Mouse (Mus musculus) myocyte (in vitro differentiated cells): ENCODE results near the gene Pbxip1. TPM values are rescaled to one million over a fixed set of nuclear protein-coding genes. Genes with fewer than 3 reads are reported as not detected.

Experiments used
- H3K27me3 ChIP-seq: one replicate; pipeline ENCODE4 v1.6.1; 2011; ENCODE audit not compliant: control insufficient read depth, insufficient read depth, insufficient read length
- H3K36me3 ChIP-seq: one replicate; pipeline ENCODE4 v1.6.1; 2011; ENCODE audit not compliant: control insufficient read depth, insufficient read depth
- H3K4me2 ChIP-seq: one replicate; pipeline ENCODE4 v1.6.1; 2011; ENCODE audit warnings: low read depth, control low read depth
- H3K4me3 ChIP-seq: one replicate; pipeline ENCODE4 v1.5.1; 2011; ENCODE audit warnings: mild to moderate bottlenecking, control low read depth, moderate library complexity
- H3K79me2 ChIP-seq: one replicate; pipeline ENCODE4 v1.6.1; 2011; ENCODE audit not compliant: control insufficient read depth, insufficient read depth
- H3ac ChIP-seq: one replicate; pipeline ENCODE4 v1.6.1; 2011; ENCODE audit not compliant: control insufficient read depth, insufficient read length
- CEBPB ChIP-seq: IDR thresholded peaks from 2 replicates; pipeline ENCODE4 v1.6.1; 2011; ENCODE audit warnings: mild to moderate bottlenecking, moderate library complexity; ENCODE audit not compliant: poor library complexity, insufficient read depth, severe bottlenecking
- E2F4 ChIP-seq: IDR thresholded peaks from one replicate; pipeline ENCODE4 v1.6.1; 2011; ENCODE audit warnings: mild to moderate bottlenecking, control low read depth, moderate library complexity; ENCODE audit not compliant: insufficient read depth
- MAX ChIP-seq: IDR thresholded peaks from one replicate; pipeline ENCODE4 v1.6.1; 2011; ENCODE audit warnings: low read depth, mild to moderate bottlenecking, control low read depth
- MYOD1 ChIP-seq, 3 experiments: IDR thresholded peaks; one replicate each; pipeline ENCODE4 v1.6.1; 2011; ENCODE audit warnings: control low read depth in 2 of 3, low read depth in 2 of 3, mild to moderate bottlenecking in 2 of 3, moderate library complexity in 1 of 3; ENCODE audit not compliant: insufficient read length in 2 of 3, control insufficient read depth in 1 of 3
- MYOG ChIP-seq, 3 experiments: IDR thresholded peaks; one replicate each; pipeline ENCODE4 v1.6.1; 2011; ENCODE audit warnings: control low read depth in 2 of 3, low read depth in 2 of 3, mild to moderate bottlenecking in 2 of 3; ENCODE audit not compliant: insufficient read length in 2 of 3, control insufficient read depth in 1 of 3, insufficient read depth in 1 of 3
- POLR2A ChIP-seq: IDR thresholded peaks from one replicate; pipeline ENCODE4 v1.6.1; 2011; ENCODE audit warnings: low read depth, mild to moderate bottlenecking, control low read depth, moderate library complexity; ENCODE audit not compliant: insufficient read length
- POLR2AphosphoS2 ChIP-seq: IDR thresholded peaks from one replicate; pipeline ENCODE4 v1.6.1; 2011; ENCODE audit warnings: low read depth, control low read depth; ENCODE audit not compliant: insufficient read length
- REST ChIP-seq: IDR thresholded peaks from one replicate; pipeline ENCODE4 v1.6.1; 2011; ENCODE audit warnings: mild to moderate bottlenecking, control low read depth, moderate library complexity; ENCODE audit not compliant: insufficient read depth, insufficient read length
- SRF ChIP-seq: IDR thresholded peaks from one replicate; pipeline ENCODE4 v1.6.1; 2011; ENCODE audit warnings: low read depth; ENCODE audit not compliant: control insufficient read depth, insufficient read length
- TCF12 ChIP-seq: IDR thresholded peaks from one replicate; pipeline ENCODE4 v1.6.1; 2011; ENCODE audit warnings: mild to moderate bottlenecking, control low read depth; ENCODE audit not compliant: poor library complexity, insufficient read depth, severe bottlenecking
- TCF3 ChIP-seq: IDR thresholded peaks from one replicate; pipeline ENCODE4 v1.6.1; 2011; ENCODE audit warnings: low read depth, control low read depth; ENCODE audit not compliant: insufficient read length
- USF1 ChIP-seq: IDR thresholded peaks from one replicate; pipeline ENCODE4 v1.6.1; 2011; ENCODE audit warnings: low read depth, mild to moderate bottlenecking, control low read depth, moderate library complexity
- polyA plus RNA-seq: library from polyadenylated mRNA; unstranded; fragments of >200 nt; fragmentation: generic; extraction: Trizol; gene quantifications from one replicate; pipeline ENCODE4 v1.2.1, GENCODE M21; 2012; ENCODE audit warnings: missing spikeins

The Pbxip1 gene
- polyA plus RNA-seq, 1 experiment: 159 TPM

DNA sequence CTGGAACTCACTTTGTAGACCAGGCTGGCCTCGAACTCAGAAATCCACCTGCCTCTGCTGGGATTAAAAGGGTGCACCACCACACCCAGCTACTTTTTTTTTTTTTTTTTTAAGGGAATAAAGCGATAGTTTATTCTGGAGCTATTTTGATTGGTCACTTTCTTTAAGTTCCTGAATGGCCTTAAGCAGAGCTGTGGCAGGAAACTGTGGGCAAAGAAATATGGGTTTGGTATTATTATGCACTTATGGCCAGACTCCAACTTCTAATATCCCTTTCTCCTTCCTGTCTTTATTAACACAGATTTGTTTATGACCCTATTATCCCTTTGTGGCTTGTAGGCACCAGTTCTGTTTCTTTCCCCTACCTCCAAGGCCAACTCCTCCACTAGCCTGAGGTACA is 16.1 kb upstream of the Pbxip1 start:
- peaks cover 14% of the 10 kb centered on the region for H3K36me3 ChIP-seq
- TF ChIP-seq SRF (no peak), REST (no peak), TCF12 (no peak), TCF3 (no peak), POLR2AphosphoS2 (no peak), MYOG (IDR thresholded peaks at IDR 0.05; ENCODE audit: control insufficient read depth in 1 of 3, insufficient read depth in 1 of 3, insufficient read length in 2 of 3, low read depth in 2 of 3) (no peak), MYOD1 (IDR thresholded peaks at IDR 0.05; ENCODE audit: control insufficient read depth in 1 of 3, insufficient read length in 2 of 3, low read depth in 2 of 3) (no peak), CEBPB (no peak), MAX (no peak), POLR2A (no peak), USF1 (no peak), E2F4 (no peak)
- peak overlapping the region; percentile 63 for H3K4me3 ChIP-seq
- peak overlapping the region; percentile 94 for H3K4me2 ChIP-seq
- peaks cover 59% of the 10 kb centered on the region for H3K79me2 ChIP-seq
- no peak overlapping the region for H3ac ChIP-seq
- no peaks in the 10 kb centered on the region for H3K27me3 ChIP-seq

DNA sequence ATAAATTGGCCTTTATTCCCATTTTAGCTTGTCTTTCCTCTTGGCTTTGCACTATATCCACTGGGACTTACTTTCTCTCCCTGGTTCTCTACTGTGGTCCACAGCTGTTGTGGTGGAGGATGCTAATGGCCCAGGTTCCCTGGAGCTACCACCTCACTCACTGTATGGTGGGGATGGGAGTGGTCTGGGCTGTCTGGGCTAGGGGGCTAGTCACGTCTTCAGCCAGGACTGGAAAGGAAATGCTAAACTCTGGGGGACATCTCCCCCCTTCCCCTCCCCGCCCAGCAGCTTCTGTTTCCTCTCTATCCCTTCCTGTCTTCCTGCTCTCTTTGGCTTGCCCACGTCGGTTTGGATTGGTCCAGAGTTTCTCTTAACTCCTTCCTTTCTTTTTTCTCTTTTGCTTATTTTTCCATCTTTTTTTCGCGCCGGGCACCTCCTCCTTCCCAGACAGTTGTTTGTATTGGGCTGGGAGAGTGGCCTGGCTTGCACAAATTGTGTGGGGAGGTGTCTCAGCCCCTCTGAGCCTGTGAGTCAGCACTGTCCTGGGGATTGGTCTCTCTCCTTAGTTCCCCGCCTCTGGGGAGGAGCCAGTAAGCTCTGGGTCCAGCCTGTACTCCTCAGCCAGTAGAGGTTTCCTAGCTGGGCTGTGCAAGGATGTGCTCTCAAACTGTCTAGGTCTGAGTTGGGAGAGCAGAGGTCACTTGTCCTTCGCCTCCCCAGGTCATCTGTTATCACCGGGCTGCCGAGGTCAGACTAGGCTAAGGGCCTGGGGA is 15.3 kb upstream of the Pbxip1 start:
- H3K36me3 ChIP-seq: peaks cover 17% of the 10 kb centered on the region
- H3ac ChIP-seq: no peak overlapping the region
- TF ChIP-seq CEBPB (no peak), POLR2AphosphoS2 (peak; percentile 88), MYOG (IDR thresholded peaks at IDR 0.05; ENCODE audit: control insufficient read depth in 1 of 3, insufficient read depth in 1 of 3, insufficient read length in 2 of 3, low read depth in 2 of 3) (no peak), POLR2A (peak; percentile 92), TCF12 (no peak), MYOD1 (IDR thresholded peaks at IDR 0.05; ENCODE audit: control insufficient read depth in 1 of 3, insufficient read length in 2 of 3, low read depth in 2 of 3) (peak in 1 of 3 experiments; percentile 18), MAX (no peak), USF1 (no peak), SRF (no peak), TCF3 (no peak), E2F4 (no peak), REST (no peak)
- peaks cover 52% of the 10 kb centered on the region for H3K79me2 ChIP-seq
- peak overlapping the region; percentile 63 for H3K4me3 ChIP-seq
- H3K27me3 ChIP-seq: no peaks in the 10 kb centered on the region
- H3K4me2 ChIP-seq: peak overlapping the region; percentile 94

DNA sequence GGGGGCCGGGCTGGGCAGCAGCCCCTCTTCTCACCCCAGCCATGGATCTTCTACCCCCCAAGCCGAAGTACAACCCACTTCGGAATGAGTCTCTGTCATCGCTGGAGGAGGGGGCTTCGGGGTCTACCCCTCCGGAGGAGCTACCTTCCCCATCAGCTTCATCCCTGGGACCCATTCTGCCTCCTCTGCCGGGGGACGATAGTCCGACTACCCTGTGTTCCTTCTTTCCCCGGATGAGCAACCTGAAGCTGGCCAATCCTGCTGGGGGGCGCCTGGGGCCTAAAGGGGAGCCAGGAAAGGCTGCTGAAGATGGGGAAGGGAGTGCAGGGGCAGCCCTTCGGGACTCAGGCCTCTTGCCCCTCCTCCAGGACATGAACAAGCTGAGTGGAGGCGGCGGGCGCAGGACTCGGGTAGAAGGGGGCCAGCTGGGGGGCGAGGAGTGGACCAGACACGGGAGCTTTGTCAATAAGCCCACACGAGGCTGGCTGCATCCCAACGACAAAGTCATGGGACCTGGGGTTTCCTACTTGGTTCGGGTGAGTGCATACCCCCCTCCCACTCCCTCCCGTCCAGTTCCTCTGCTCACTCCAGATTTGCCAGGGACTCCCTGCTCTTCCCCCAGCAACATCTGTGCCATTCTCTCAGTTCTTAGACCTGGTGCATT is 14.6 kb upstream of the Pbxip1 start:
- Histone ChIP-seq H3K4me2 (peak overlapping the region; percentile 88), H3K79me2 (peaks cover 44% of the 10 kb centered on the region), H3K36me3 (peaks cover 19% of the 10 kb centered on the region), H3K4me3 (peak overlapping the region; percentile 63), H3K27me3 (no peaks in the 10 kb centered on the region), H3ac (no peak overlapping the region)
- TF ChIP-seq MAX (no peak), SRF (no peak), TCF3 (no peak), MYOG (IDR thresholded peaks at IDR 0.05; ENCODE audit: control insufficient read depth in 1 of 3, insufficient read depth in 1 of 3, insufficient read length in 2 of 3, low read depth in 2 of 3) (no peak), REST (no peak), MYOD1 (IDR thresholded peaks at IDR 0.05; ENCODE audit: control insufficient read depth in 1 of 3, insufficient read length in 2 of 3, low read depth in 2 of 3) (no peak), USF1 (no peak), CEBPB (no peak), E2F4 (no peak), POLR2A (no peak), POLR2AphosphoS2 (no peak), TCF12 (no peak)

DNA sequence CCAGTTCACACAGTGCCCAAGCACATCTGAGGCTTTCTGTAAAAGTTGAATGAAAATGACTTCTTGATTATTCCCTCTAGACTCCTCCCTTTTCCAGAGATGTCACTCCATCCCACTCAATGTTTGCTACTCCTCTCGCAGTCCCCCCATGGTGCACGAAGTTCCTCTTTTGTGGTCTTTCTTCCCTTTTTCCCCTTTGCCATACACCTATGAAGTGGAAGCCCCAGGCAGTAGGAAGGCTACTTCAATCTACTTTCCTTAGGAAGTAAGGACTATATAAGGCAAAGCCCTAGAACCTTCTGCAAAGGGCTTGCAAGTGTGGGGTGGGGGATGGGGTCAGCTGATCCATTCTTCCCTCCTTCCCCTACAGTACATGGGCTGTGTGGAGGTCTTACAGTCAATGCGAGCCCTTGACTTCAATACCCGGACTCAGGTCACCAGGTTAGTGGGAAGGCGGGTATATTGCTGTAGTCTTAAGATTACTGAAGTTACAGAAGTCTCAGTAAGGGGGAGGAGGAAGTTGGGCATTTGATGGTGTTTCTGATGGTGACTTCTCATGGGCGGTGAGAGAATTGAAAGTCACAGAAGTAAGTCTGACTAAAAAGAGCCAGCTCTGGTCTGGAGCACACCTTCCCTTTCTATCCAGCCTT is 13.8 kb upstream of the Pbxip1 start:
- H3K36me3 ChIP-seq: peaks cover 19% of the 10 kb centered on the region
- H3K4me2 ChIP-seq: peak overlapping the region; percentile 88
- H3ac ChIP-seq: no peak overlapping the region
- H3K27me3 ChIP-seq: no peaks in the 10 kb centered on the region
- no peak for TF ChIP-seq REST
- no peak for TF ChIP-seq MYOD1 (IDR thresholded peaks at IDR 0.05; ENCODE audit: control insufficient read depth in 1 of 3, insufficient read length in 2 of 3, low read depth in 2 of 3)
- TF ChIP-seq SRF: no peak
- peaks cover 37% of the 10 kb centered on the region for H3K79me2 ChIP-seq
- peak overlapping the region; percentile 63 for H3K4me3 ChIP-seq
